Mouse (Mus musculus): Measurements from ENCODE around the gene Ckap5. TPM values are rescaled to one million over a fixed set of nuclear protein-coding genes. Genes with fewer than 3 reads are reported as not detected.

Gene Ckap5
- 6.3 TPM for polyA plus RNA-seq (2015; fragmentation: Illumina TruSeq; extraction: RNeasy Lipid Tissue Mini Kit (QIAGEN cat#74804); ENCODE audit: insufficient read depth, low read depth, low replicate concordance)

GRCm38 (mm10) chr2:91526294-91527146 lies at the start of gene Ckap5:
TSS of gene Ckap5 (plus strand) at chr2:91526762.

GRCm38 (mm10) chr2:91636229-91636628 lies 109.7 kb downstream of the Ckap5 start, which contains the start of gene F2:
TSS of gene F2 (minus strand) at chr2:91636414.

GRCm38 (mm10) chr2:91649553-91650359 lies 123.2 kb downstream of the Ckap5 start, which contains the start of the genes Zfp408 and Arhgap1:
TSS of gene Zfp408 (minus strand) at chr2:91649791.
TSS of gene Arhgap1 (plus strand) at chr2:91649860.

Other genes with a start within 250 kb of the Ckap5 start
- 5.2 TPM for gene 1110051M20Rik, start 82.1 kb upstream of the Ckap5 start, polyA plus RNA-seq (2015; fragmentation: Illumina TruSeq; extraction: RNeasy Lipid Tissue Mini Kit (QIAGEN cat#74804); ENCODE audit: insufficient read depth, low read depth, low replicate concordance)
- gene Lrp4, start 69.3 kb upstream of the Ckap5 start, polyA plus RNA-seq (2015; fragmentation: Illumina TruSeq; extraction: RNeasy Lipid Tissue Mini Kit (QIAGEN cat#74804); ENCODE audit: insufficient read depth, low read depth, low replicate concordance), result 2.7 TPM
- not detected for gene F2, start 109.7 kb downstream of the Ckap5 start, polyA plus RNA-seq (2015; fragmentation: Illumina TruSeq; extraction: RNeasy Lipid Tissue Mini Kit (QIAGEN cat#74804); ENCODE audit: insufficient read depth, low read depth, low replicate concordance)
- 3.8 TPM for gene Zfp408, start 123.0 kb downstream of the Ckap5 start, polyA plus RNA-seq (2015; fragmentation: Illumina TruSeq; extraction: RNeasy Lipid Tissue Mini Kit (QIAGEN cat#74804); ENCODE audit: insufficient read depth, low read depth, low replicate concordance)
- 15.7 TPM for gene Arhgap1, start 123.1 kb downstream of the Ckap5 start, polyA plus RNA-seq (2015; fragmentation: Illumina TruSeq; extraction: RNeasy Lipid Tissue Mini Kit (QIAGEN cat#74804); ENCODE audit: insufficient read depth, low read depth, low replicate concordance)
- 10.0 TPM for gene Atg13, start 183.8 kb downstream of the Ckap5 start, polyA plus RNA-seq (2015; fragmentation: Illumina TruSeq; extraction: RNeasy Lipid Tissue Mini Kit (QIAGEN cat#74804); ENCODE audit: insufficient read depth, low read depth, low replicate concordance)
- gene Harbi1, start 184.1 kb downstream of the Ckap5 start, polyA plus RNA-seq (2015; fragmentation: Illumina TruSeq; extraction: RNeasy Lipid Tissue Mini Kit (QIAGEN cat#74804); ENCODE audit: insufficient read depth, low read depth, low replicate concordance), result 4.4 TPM
- 6.1 TPM for gene Ambra1, start 203.4 kb downstream of the Ckap5 start, polyA plus RNA-seq (2015; fragmentation: Illumina TruSeq; extraction: RNeasy Lipid Tissue Mini Kit (QIAGEN cat#74804); ENCODE audit: insufficient read depth, low read depth, low replicate concordance)